Mouse (Mus musculus) forebrain, embryonic 15.5 days (tissue): ENCODE data around the gene Fam204a. TPM values are rescaled to one million over a fixed set of nuclear protein-coding genes. Genes with fewer than 3 reads are reported as not detected.

Source experiments
- ATAC-seq: fragments of 200-750 bp; cut with Nextera tagmentation; replicated peaks from 2 replicates; pipeline ENCODE4 v1.8.0; 2017; ENCODE audit warnings: mild to moderate bottlenecking, moderate TSS enrichment, moderate library complexity
- H3K27ac ChIP-seq: fragments of 300-500 bp; sonication (generic); replicated peaks from 2 replicates; pipeline ENCODE4 v1.5.1; 2015; ENCODE audit warnings: mild to moderate bottlenecking, inconsistent platforms
- H3K27me3 ChIP-seq: fragments of 300-500 bp; sonication (generic); 2 replicates; pipeline ENCODE4 v1.6.1; 2015; ENCODE audit warnings: inconsistent platforms
- H3K36me3 ChIP-seq: fragments of 300-500 bp; sonication (generic); 2 replicates; pipeline ENCODE4 v1.6.1; 2015; ENCODE audit warnings: mild to moderate bottlenecking, inconsistent platforms
- H3K4me1 ChIP-seq: fragments of 300-500 bp; sonication (generic); 2 replicates; pipeline ENCODE4 v1.6.1; 2015; ENCODE audit warnings: inconsistent platforms
- H3K4me2 ChIP-seq: fragments of 300-500 bp; sonication (generic); replicated peaks from 2 replicates; pipeline ENCODE4 v1.6.1; 2015; ENCODE audit warnings: mild to moderate bottlenecking, inconsistent platforms
- H3K4me3 ChIP-seq: fragments of 300-500 bp; sonication (generic); 2 replicates; pipeline ENCODE4 v1.5.1; 2015; ENCODE audit warnings: mild to moderate bottlenecking, inconsistent platforms
- H3K9ac ChIP-seq: fragments of 300-500 bp; sonication (generic); replicated peaks from 2 replicates; pipeline ENCODE4 v1.6.1; 2015; ENCODE audit warnings: mild to moderate bottlenecking, inconsistent platforms
- H3K9me3 ChIP-seq: fragments of 300-500 bp; sonication (generic); 2 replicates; pipeline ENCODE4 v1.6.1; 2016; ENCODE audit warnings: inconsistent platforms
- WGBS: fragments of 180-500 bp; shearing (Covaris S2); methylation state at CpG from one replicate; pipeline ENCODE4 v1.1.7; 2015; ENCODE audit warnings: mixed read lengths; 5-methylcytosine and 5-hydroxymethylcytosine counted together
- polyA plus RNA-seq: library from polyadenylated mRNA; unstranded; fragments of >200 nt; fragmentation: Nextera tagmentation; extraction: Ambion mirVana; gene quantifications from 2 replicates; pipeline ENCODE4 v1.2.1, GENCODE M21; 2015

Gene Fam204a
- polyA plus RNA-seq, result 53.3 and 57.1 TPM in 2 replicates

GRCm38 (mm10) chr19:60225899-60226844 is at the start of gene Fam204a:
Gene Fam204a (minus strand): TSS chr19:60226701.
- Histone ChIP-seq H3K36me3 (no peaks in the 10 kb centered on the region), H3K9me3 (no peaks in the 10 kb centered on the region), H3K27me3 (no peaks in the 10 kb centered on the region), H3K4me2 (peak within 1 kb of the TSS; percentile 43), H3K9ac (peak within 1 kb of the TSS; percentile 87), H3K27ac (peak within 1 kb of the TSS; percentile 96), H3K4me1 (peaks cover 13% of the 10 kb centered on the region), H3K4me3 (peak within 1 kb of the TSS; percentile 88)
- peak; percentile 100 for ATAC-seq
- WGBS, result under 1% methylated on average over 68 of the region's 68 CpGs

- Histone ChIP-seq H3K4me2 (no peak overlapping the region), H3K27ac (no peak overlapping the region), H3K4me3 (no peak overlapping the region), H3K9me3 (no peaks in the 10 kb centered on the region), H3K36me3 (no peaks in the 10 kb centered on the region), H3K27me3 (no peaks in the 10 kb centered on the region), H3K4me1 (no peaks in the 10 kb centered on the region), H3K9ac (no peak overlapping the region)
- ATAC-seq, result no peak
- 76% methylated on average over 1 of the region's 1 CpGs for WGBS
Observed at GRCm38 (mm10) chr19:60265789-60266188, 39.3 kb upstream of the Fam204a start.

GRCm38 (mm10) chr19:60260689-60261088 is 34.2 kb upstream of the Fam204a start:
- Histone ChIP-seq H3K27me3 (no peaks in the 10 kb centered on the region), H3K4me1 (no peaks in the 10 kb centered on the region), H3K9me3 (no peaks in the 10 kb centered on the region), H3K4me3 (no peak overlapping the region), H3K9ac (no peak overlapping the region), H3K4me2 (no peak overlapping the region), H3K27ac (no peak overlapping the region), H3K36me3 (no peaks in the 10 kb centered on the region)
- no peak for ATAC-seq
- WGBS, result 35% methylated on average over 5 of the region's 5 CpGs

- no peak overlapping the region for H3K4me3 ChIP-seq
- no peaks in the 10 kb centered on the region for H3K36me3 ChIP-seq
- no peak overlapping the region for H3K9ac ChIP-seq
- no peak for ATAC-seq
- no peak overlapping the region for H3K27ac ChIP-seq
- WGBS, result 38% methylated on average over 2 of the region's 2 CpGs
- peaks cover 4% of the 10 kb centered on the region; the same call in 1 of the 2 replicates for H3K4me1 ChIP-seq
- no peak overlapping the region for H3K4me2 ChIP-seq
- no peaks in the 10 kb centered on the region for H3K9me3 ChIP-seq
- H3K27me3 ChIP-seq, result no peaks in the 10 kb centered on the region
Observed at GRCm38 (mm10) chr19:60252021-60252420, 25.5 kb upstream of the Fam204a start.

- H3K9me3 ChIP-seq, result no peaks in the 10 kb centered on the region
- H3K36me3 ChIP-seq, result no peaks in the 10 kb centered on the region
- H3K9ac ChIP-seq, result no peak overlapping the region
- no peak overlapping the region for H3K27ac ChIP-seq
- no peak for ATAC-seq
- H3K27me3 ChIP-seq, result no peaks in the 10 kb centered on the region
- no peak overlapping the region for H3K4me2 ChIP-seq
- WGBS, result 47% methylated on average over 9 of the region's 9 CpGs
- no peak overlapping the region for H3K4me3 ChIP-seq
- H3K4me1 ChIP-seq, result peaks cover 4% of the 10 kb centered on the region; the same call in 1 of the 2 replicates
Observed at GRCm38 (mm10) chr19:60251197-60251596, 24.7 kb upstream of the Fam204a start.

GRCm38 (mm10) chr19:60245250-60245649 is 18.7 kb upstream of the Fam204a start:
- Histone ChIP-seq H3K9me3 (no peaks in the 10 kb centered on the region), H3K4me1 (peaks cover 14% of the 10 kb centered on the region), H3K9ac (no peak overlapping the region), H3K36me3 (no peaks in the 10 kb centered on the region), H3K27ac (no peak overlapping the region), H3K4me2 (no peak overlapping the region), H3K27me3 (no peaks in the 10 kb centered on the region), H3K4me3 (no peak overlapping the region)
- ATAC-seq, result no peak
- 87% methylated on average over 3 of the region's 3 CpGs for WGBS

GRCm38 (mm10) chr19:60242620-60243019 is 16.1 kb upstream of the Fam204a start:
- WGBS, result 18% methylated on average over 7 of the region's 7 CpGs
- Histone ChIP-seq H3K4me2 (no peak overlapping the region), H3K27ac (no peak overlapping the region), H3K4me1 (peaks cover 14% of the 10 kb centered on the region), H3K36me3 (no peaks in the 10 kb centered on the region), H3K9me3 (no peaks in the 10 kb centered on the region), H3K27me3 (no peaks in the 10 kb centered on the region), H3K9ac (no peak overlapping the region), H3K4me3 (no peak overlapping the region)
- no peak for ATAC-seq

- H3K27ac ChIP-seq, result no peak overlapping the region
- no peak overlapping the region for H3K4me3 ChIP-seq
- H3K9me3 ChIP-seq, result no peaks in the 10 kb centered on the region
- H3K27me3 ChIP-seq, result no peaks in the 10 kb centered on the region
- ATAC-seq, result peak; percentile 58; the same call in 1 of the 2 replicates
- H3K9ac ChIP-seq, result no peak overlapping the region
- H3K36me3 ChIP-seq, result no peaks in the 10 kb centered on the region
- 51% methylated on average over 7 of the region's 7 CpGs for WGBS
- H3K4me1 ChIP-seq, result peaks cover 14% of the 10 kb centered on the region
- no peak overlapping the region for H3K4me2 ChIP-seq
Observed at GRCm38 (mm10) chr19:60241916-60242602, 15.6 kb upstream of the Fam204a start.

GRCm38 (mm10) chr19:60231542-60231941 is 5.0 kb upstream of the Fam204a start:
- no peak for ATAC-seq
- Histone ChIP-seq H3K4me2 (no peak overlapping the region), H3K9me3 (no peaks in the 10 kb centered on the region), H3K27me3 (no peaks in the 10 kb centered on the region), H3K4me3 (no peak overlapping the region), H3K36me3 (no peaks in the 10 kb centered on the region), H3K27ac (no peak overlapping the region), H3K9ac (no peak overlapping the region), H3K4me1 (0 out of 2 replicates have a peak, but pooled peaks cover 5% of the 10 kb centered on the region)
- 86% methylated on average over 2 of the region's 2 CpGs for WGBS

GRCm38 (mm10) chr19:60226845-60227235 is 339 bp upstream of the Fam204a start:
- H3K9ac ChIP-seq, result no peak overlapping the region

GRCm38 (mm10) chr19:60219395-60219794 is 7.1 kb downstream of the Fam204a start:
- no peaks in the 10 kb centered on the region for H3K9me3 ChIP-seq
- H3K36me3 ChIP-seq, result no peaks in the 10 kb centered on the region
- no peak overlapping the region for H3K4me2 ChIP-seq
- WGBS, result 80% methylated on average over 7 of the region's 7 CpGs
- H3K4me1 ChIP-seq, result peaks cover 9% of the 10 kb centered on the region
- ATAC-seq, result no peak
- H3K4me3 ChIP-seq, result no peak overlapping the region
- H3K27me3 ChIP-seq, result no peaks in the 10 kb centered on the region
- H3K9ac ChIP-seq, result no peak overlapping the region
- no peak overlapping the region for H3K27ac ChIP-seq

More at GRCm38 (mm10) chr19:60226845-60227235, 339 bp upstream of the Fam204a start:
- Histone ChIP-seq H3K27me3 (no peaks in the 10 kb centered on the region), H3K27ac (no peak overlapping the region), H3K36me3 (no peaks in the 10 kb centered on the region), H3K4me2 (peak overlapping the region; percentile 43), H3K4me3 (peak overlapping the region; percentile 88), H3K9me3 (no peaks in the 10 kb centered on the region), H3K4me1 (peaks cover 13% of the 10 kb centered on the region)
- ATAC-seq, result peak; percentile 65
- 48% methylated on average over 8 of the region's 8 CpGs for WGBS

- no peak for ATAC-seq
Observed at GRCm38 (mm10) chr19:60217985-60218384, 8.5 kb downstream of the Fam204a start.

More at GRCm38 (mm10) chr19:60217985-60218384, 8.5 kb downstream of the Fam204a start:
- Histone ChIP-seq H3K4me3 (no peak overlapping the region), H3K9ac (no peak overlapping the region), H3K4me1 (peaks cover 9% of the 10 kb centered on the region), H3K27ac (no peak overlapping the region), H3K36me3 (peaks cover 1% of the 10 kb centered on the region; the same call in 1 of the 2 replicates), H3K4me2 (no peak overlapping the region), H3K27me3 (no peaks in the 10 kb centered on the region), H3K9me3 (no peaks in the 10 kb centered on the region)
- WGBS, result 42% methylated on average over 2 of the region's 2 CpGs
